Mouse (Mus musculus): Measurements from ENCODE around the gene Pde1c. TPM values are rescaled to one million over a fixed set of nuclear protein-coding genes. Genes with fewer than 3 reads are reported as not detected.

The Pde1c gene
- 155 TPM for polyA plus RNA-seq (2014; fragmentation: Illumina TruSeq; extraction: RNeasy Lipid Tissue Mini Kit (QIAGEN cat#74804); ENCODE audit: low read depth, low replicate concordance)

GRCm38 (mm10) chr6:56568470-56569372 lies at the start of gene Pde1c:
Gene Pde1c, minus strand, starts transcription at chr6:56569103.

Other genes starting within 250 kb of the Pde1c start
- gene Lsm5, start 135.6 kb upstream of the Pde1c start, polyA plus RNA-seq (2014; fragmentation: Illumina TruSeq; extraction: RNeasy Lipid Tissue Mini Kit (QIAGEN cat#74804); ENCODE audit: low read depth, low replicate concordance): 34.4 TPM
- gene Avl9, start 145.8 kb upstream of the Pde1c start, polyA plus RNA-seq (2014; fragmentation: Illumina TruSeq; extraction: RNeasy Lipid Tissue Mini Kit (QIAGEN cat#74804); ENCODE audit: low read depth, low replicate concordance): 18.9 TPM
- 28.2 TPM for gene Kbtbd2, start 228.7 kb upstream of the Pde1c start, polyA plus RNA-seq (2014; fragmentation: Illumina TruSeq; extraction: RNeasy Lipid Tissue Mini Kit (QIAGEN cat#74804); ENCODE audit: low read depth, low replicate concordance)